Mouse (Mus musculus): ENCODE data around the gene Lgr6. TPM values are rescaled to one million over a fixed set of nuclear protein-coding genes. Genes with fewer than 3 reads are reported as not detected.

Lgr6 gene
- total and polyA plus RNA-seq, 2 experiments from 2014 or later = 3.8 to 8.6 TPM

DNA sequence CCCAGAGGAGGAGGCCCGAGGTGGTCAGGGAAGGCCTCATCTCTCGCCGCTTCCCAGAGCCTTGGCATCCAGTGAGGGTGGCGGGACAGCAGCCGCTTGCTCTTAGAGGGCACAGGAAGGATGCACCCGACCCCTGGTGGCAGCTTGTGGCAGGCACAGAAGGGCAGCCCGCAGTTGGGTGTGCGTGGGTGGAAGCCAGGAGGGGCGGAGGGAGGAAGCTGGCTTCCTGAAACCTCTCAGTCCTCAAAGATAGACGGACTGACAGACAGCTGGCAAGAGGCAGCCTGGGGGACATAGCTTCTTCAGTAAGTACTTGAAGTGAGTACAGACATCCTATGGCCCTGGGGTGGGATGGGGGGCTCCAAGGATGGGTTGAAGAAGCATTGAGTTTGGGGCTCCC, 27.4 kb upstream of the Lgr6 start, which contains the start of gene Ptpn7:
Gene Ptpn7, plus strand, starts transcription at position 228 of the 400 bp plus-strand sequence.
- 7% methylated on average over 10 of the region's 10 CpGs for WGBS
- peaks cover 25% of the 10 kb centered on the region for H3K27me3 ChIP-seq (ENCODE audit: control insufficient read depth, insufficient read depth, low read length)
- peak within 1 kb of the TSS; percentile 9; the same call in 1 of the 2 replicates for H3K4me3 ChIP-seq (ENCODE audit: low read depth, low read length)
- H3K9me3 ChIP-seq (replicated peaks; ENCODE audit: control insufficient read depth, low read length) = no peaks in the 10 kb centered on the region
- H3K36me3 ChIP-seq (replicated peaks; ENCODE audit: control insufficient read depth, insufficient read depth, low read length) = no peaks in the 10 kb centered on the region
- peaks cover 16% of the 10 kb centered on the region; the same call in 1 of the 2 replicates for H3K4me1 ChIP-seq (ENCODE audit: control insufficient read depth, insufficient read depth)
- H3K9ac ChIP-seq (replicated peaks; ENCODE audit: low read depth, low read length) = no peak within 1 kb of the TSS
- ATAC-seq (ENCODE audit: insufficient read depth, low read depth) = peak; percentile 75
- H3K4me2 ChIP-seq (ENCODE audit: low read depth, low read length) = peak within 1 kb of the TSS; percentile 23; the same call in 1 of the 2 replicates
- TF ChIP-seq EP300 (IDR thresholded peaks at IDR 0.05; ENCODE audit: low read depth) (no peak), CTCF (IDR thresholded peaks at IDR 0.05; ENCODE audit: low read depth) (peak; percentile 85)
- peak; percentile 72 for DNase-seq (ENCODE audit: low spot score)
- peak within 1 kb of the TSS; percentile 8; the same call in 1 of the 2 replicates for H3K27ac ChIP-seq (ENCODE audit: low read depth)

DNA sequence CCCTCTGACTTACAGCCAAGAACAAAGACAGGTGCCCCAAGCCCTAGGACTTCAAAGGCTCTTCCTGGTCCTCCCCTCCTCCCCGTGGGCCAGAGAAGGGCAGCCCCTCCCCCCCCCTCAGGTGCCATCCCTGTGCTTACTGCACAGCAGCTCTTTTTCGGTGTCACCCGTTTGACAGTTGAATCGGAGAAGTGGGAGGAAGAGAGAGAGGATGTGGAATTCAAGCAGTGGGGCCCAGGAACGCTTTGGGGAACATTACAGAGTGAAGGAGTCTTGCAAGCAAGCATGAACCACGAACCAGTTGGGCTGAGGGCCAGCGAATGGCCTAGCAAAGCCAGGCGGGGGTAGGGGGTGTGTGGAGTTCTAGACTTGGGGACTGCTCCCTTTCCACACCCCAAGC, 26.5 kb upstream of the Lgr6 start:
- ATAC-seq (ENCODE audit: insufficient read depth, low read depth) (no peak), DNase-seq (ENCODE audit: low spot score) (no peak)
- 44% methylated on average over 8 of the region's 8 CpGs for WGBS
- Histone ChIP-seq H3K9ac (replicated peaks; ENCODE audit: low read depth, low read length) (no peak overlapping the region), H3K4me1 (ENCODE audit: control insufficient read depth, insufficient read depth) (peaks cover 16% of the 10 kb centered on the region; the same call in 1 of the 2 replicates), H3K4me3 (ENCODE audit: low read depth, low read length) (no peak overlapping the region), H3K27ac (ENCODE audit: low read depth) (peak overlapping the region; percentile 8; the same call in 1 of the 2 replicates), H3K9me3 (replicated peaks; ENCODE audit: control insufficient read depth, low read length) (no peaks in the 10 kb centered on the region), H3K27me3 (ENCODE audit: control insufficient read depth, insufficient read depth, low read length) (peaks cover 34% of the 10 kb centered on the region), H3K36me3 (replicated peaks; ENCODE audit: control insufficient read depth, insufficient read depth, low read length) (no peaks in the 10 kb centered on the region), H3K4me2 (ENCODE audit: low read depth, low read length) (peak overlapping the region; percentile 23; the same call in 1 of the 2 replicates)
- TF ChIP-seq EP300 (IDR thresholded peaks at IDR 0.05; ENCODE audit: low read depth) (no peak), CTCF (IDR thresholded peaks at IDR 0.05; ENCODE audit: low read depth) (no peak)

DNA sequence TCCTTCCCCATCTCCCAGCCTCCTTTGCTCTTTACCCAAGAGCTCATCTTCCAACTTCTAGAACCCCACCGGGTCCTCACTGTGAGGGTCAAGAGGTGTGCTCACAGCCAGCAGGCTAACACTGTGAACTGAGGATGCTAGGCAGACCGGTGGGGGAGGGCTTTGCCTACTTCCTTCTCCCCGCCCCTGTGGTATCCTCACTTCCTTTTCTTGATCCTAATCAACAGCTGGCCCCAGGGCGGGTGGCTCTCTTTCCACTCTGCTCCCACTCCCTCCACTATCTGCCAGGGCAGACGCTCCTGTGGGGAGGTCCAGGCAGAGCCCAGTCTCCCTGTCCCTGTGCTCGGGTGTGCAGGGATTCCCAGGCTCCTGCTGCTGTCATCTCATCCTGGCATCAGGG, 26.0 kb upstream of the Lgr6 start:
- H3K9ac ChIP-seq (replicated peaks; ENCODE audit: low read depth, low read length) = no peak overlapping the region
- H3K4me2 ChIP-seq (ENCODE audit: low read depth, low read length) = peak overlapping the region; percentile 23; the same call in 1 of the 2 replicates
- peaks cover 18% of the 10 kb centered on the region; the same call in 1 of the 2 replicates for H3K4me1 ChIP-seq (ENCODE audit: control insufficient read depth, insufficient read depth)
- 16% methylated on average over 6 of the region's 6 CpGs for WGBS
- H3K9me3 ChIP-seq (replicated peaks; ENCODE audit: control insufficient read depth, low read length) = no peaks in the 10 kb centered on the region
- TF ChIP-seq EP300 (IDR thresholded peaks at IDR 0.05; ENCODE audit: low read depth) (no peak), CTCF (IDR thresholded peaks at IDR 0.05; ENCODE audit: low read depth) (no peak)
- DNase-seq (ENCODE audit: low spot score) (no peak), ATAC-seq (ENCODE audit: insufficient read depth, low read depth) (0 out of 2 replicates have a peak, but pooled peaks have one; percentile 14)
- H3K27me3 ChIP-seq (ENCODE audit: control insufficient read depth, insufficient read depth, low read length) = peaks cover 39% of the 10 kb centered on the region
- no peaks in the 10 kb centered on the region for H3K36me3 ChIP-seq (replicated peaks; ENCODE audit: control insufficient read depth, insufficient read depth, low read length)
- H3K4me3 ChIP-seq (ENCODE audit: low read depth, low read length) = no peak overlapping the region
- peak overlapping the region; percentile 8; the same call in 1 of the 2 replicates for H3K27ac ChIP-seq (ENCODE audit: low read depth)

DNA sequence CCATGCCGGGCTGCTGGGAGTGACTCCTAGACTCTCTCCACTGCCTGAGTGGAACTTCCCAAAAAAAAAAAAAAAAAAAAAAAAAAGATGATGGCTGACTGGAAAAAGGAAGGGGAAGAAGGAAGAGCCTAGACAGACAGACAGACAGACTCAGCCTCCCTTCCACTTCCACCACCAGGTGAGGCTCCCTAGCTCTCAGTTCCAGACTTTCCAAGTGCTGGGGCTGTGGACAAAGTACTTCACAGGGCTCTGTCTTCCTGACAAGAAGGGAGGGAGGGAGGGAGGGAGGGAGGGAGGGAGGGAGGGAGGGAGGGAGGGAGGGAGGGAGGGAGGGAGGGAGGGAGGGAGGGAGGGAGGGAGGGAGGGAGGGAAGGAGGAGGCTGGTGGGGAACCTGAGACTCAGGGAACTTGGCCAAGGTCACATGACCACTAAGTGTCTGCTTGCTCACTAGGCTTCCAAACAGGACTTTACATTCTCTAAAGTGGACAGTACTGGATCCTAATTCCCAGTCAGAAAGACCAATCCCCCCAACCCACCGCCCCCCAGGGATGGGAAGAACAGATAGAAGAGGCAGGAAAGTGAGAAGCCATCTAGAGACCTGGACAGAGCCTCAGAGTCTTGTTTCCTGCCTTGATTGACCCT, 25.4 kb upstream of the Lgr6 start:
- ATAC-seq (ENCODE audit: insufficient read depth, low read depth) = no peak
- no peak for DNase-seq (ENCODE audit: low spot score)
- WGBS = 56% methylated on average over 2 of the region's 2 CpGs
- peaks cover 21% of the 10 kb centered on the region; the same call in 1 of the 2 replicates for H3K4me1 ChIP-seq (ENCODE audit: control insufficient read depth, insufficient read depth)
- H3K27ac ChIP-seq (ENCODE audit: low read depth) = no peak overlapping the region
- H3K4me3 ChIP-seq (ENCODE audit: low read depth, low read length) = no peak overlapping the region
- H3K9ac ChIP-seq (replicated peaks; ENCODE audit: low read depth, low read length) = no peak overlapping the region
- H3K4me2 ChIP-seq (ENCODE audit: low read depth, low read length) = no peak overlapping the region
- no peaks in the 10 kb centered on the region for H3K9me3 ChIP-seq (replicated peaks; ENCODE audit: control insufficient read depth, low read length)
- TF ChIP-seq EP300 (IDR thresholded peaks at IDR 0.05; ENCODE audit: low read depth) (no peak), CTCF (IDR thresholded peaks at IDR 0.05; ENCODE audit: low read depth) (no peak)
- no peaks in the 10 kb centered on the region for H3K36me3 ChIP-seq (replicated peaks; ENCODE audit: control insufficient read depth, insufficient read depth, low read length)
- H3K27me3 ChIP-seq (ENCODE audit: control insufficient read depth, insufficient read depth, low read length) = peaks cover 42% of the 10 kb centered on the region

DNA sequence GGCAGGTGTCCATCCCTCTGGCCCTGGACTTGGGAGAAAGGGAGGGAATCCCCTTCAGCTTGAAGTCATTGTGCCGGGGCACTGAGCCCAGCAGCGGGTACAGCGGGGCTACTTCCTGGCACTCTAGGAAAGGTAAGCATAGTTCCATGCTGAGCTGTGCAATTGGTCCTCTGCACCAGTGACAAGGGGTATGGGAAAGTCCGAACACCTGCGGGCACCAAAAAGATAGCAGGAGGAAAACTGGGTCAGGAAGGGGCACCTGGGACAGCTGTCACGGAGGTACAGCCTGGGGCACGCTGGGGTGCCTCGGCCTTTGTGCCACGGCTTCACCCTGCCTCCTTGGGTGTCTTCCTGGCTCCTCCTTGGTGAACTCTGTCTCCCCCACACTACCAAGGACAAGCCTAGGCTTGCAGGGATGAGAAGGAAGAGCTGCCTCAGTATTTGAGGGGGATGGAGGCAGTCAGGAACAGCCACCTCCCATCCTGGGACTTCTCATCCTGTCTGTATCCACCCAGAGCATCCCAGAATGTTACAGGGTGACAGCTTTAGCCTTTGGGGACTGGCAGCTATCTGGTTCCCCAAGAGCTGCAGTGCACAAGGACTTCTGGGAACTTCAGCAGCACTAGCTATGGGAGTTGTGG, 24.6 kb upstream of the Lgr6 start:
- no peak overlapping the region for H3K4me3 ChIP-seq (ENCODE audit: low read depth, low read length)
- peaks cover 21% of the 10 kb centered on the region; the same call in 1 of the 2 replicates for H3K4me1 ChIP-seq (ENCODE audit: control insufficient read depth, insufficient read depth)

More for the DNA sequence above, 24.6 kb upstream of the Lgr6 start:
- no peak overlapping the region for H3K9ac ChIP-seq (replicated peaks; ENCODE audit: low read depth, low read length)
- peaks cover 47% of the 10 kb centered on the region for H3K27me3 ChIP-seq (ENCODE audit: control insufficient read depth, insufficient read depth, low read length)
- H3K36me3 ChIP-seq (replicated peaks; ENCODE audit: control insufficient read depth, insufficient read depth, low read length) = no peaks in the 10 kb centered on the region
- H3K4me2 ChIP-seq (ENCODE audit: low read depth, low read length) = no peak overlapping the region
- H3K9me3 ChIP-seq (replicated peaks; ENCODE audit: control insufficient read depth, low read length) = no peaks in the 10 kb centered on the region
- 66% methylated on average over 9 of the region's 9 CpGs for WGBS
- DNase-seq (ENCODE audit: low spot score) (no peak), ATAC-seq (ENCODE audit: insufficient read depth, low read depth) (no peak)
- TF ChIP-seq CTCF (IDR thresholded peaks at IDR 0.05; ENCODE audit: low read depth) (no peak), EP300 (IDR thresholded peaks at IDR 0.05; ENCODE audit: low read depth) (no peak)
- H3K27ac ChIP-seq (ENCODE audit: low read depth) = no peak overlapping the region

Measured in heart, postnatal 0 days (tissue).